Mouse (Mus musculus): ENCODE data around the gene Prps1l3. TPM values are rescaled to one million over a fixed set of nuclear protein-coding genes. Genes with fewer than 3 reads are reported as not detected.
A peak's percentile ranks its signal among the peaks of the same experiment; 100 is the strongest.
"Not testable (repeated sequence)": the region's sequence is repeated elsewhere in the genome, so short reads cannot be mapped to it uniquely, and the experiment has no call there.

The Prps1l3 gene
- total RNA-seq, 1 experiment, result 71.8 TPM

GRCm38 (mm10) chr12:57204276-57204851 is 25.8 kb upstream of the Prps1l3 start:
- Histone ChIP-seq H3K36me3 (ENCODE audit: control insufficient read depth, insufficient read depth, low read length, poor library complexity, severe bottlenecking) (no peaks in the 10 kb centered on the region), H3K27ac (ENCODE audit: insufficient read depth, low read depth, low read length, poor library complexity, severe bottlenecking) (no peak overlapping the region), H3K4me1 (ENCODE audit: control insufficient read depth in 2 of 2, insufficient read depth in 2 of 2, low read length in 2 of 2, poor library complexity in 1 of 2) (no peaks in the 10 kb centered on the region), H3K9ac (ENCODE audit: insufficient read depth, low read depth, low read length, poor library complexity, severe bottlenecking) (no peak overlapping the region), H3K4me3 (ENCODE audit: insufficient read depth in 1 of 2, low read depth in 1 of 2, low read length in 2 of 2, poor library complexity in 1 of 2, severe bottlenecking in 1 of 2) (no peak overlapping the region), H3K9me3 (ENCODE audit: control insufficient read depth, insufficient read depth, low read depth, low read length) (no peaks in the 10 kb centered on the region)
- no peak for DNase-seq (ENCODE audit: low read depth, low spot score)
- in situ Hi-C loops (cut with MboI; ENCODE audit: low sequenced_read_pairs in 2 of 2, unreplicated experiment in 2 of 2), result no loop called here
- no peak for TF ChIP-seq HCFC1 (IDR thresholded peaks at IDR 0.05; ENCODE audit: borderline replicate concordance, insufficient read depth, low read length)
- no peak for TF ChIP-seq ZC3H11A (IDR thresholded peaks at IDR 0.05; ENCODE audit: borderline replicate concordance, low read depth, low read length)
- TF ChIP-seq ZNF384 (IDR thresholded peaks at IDR 0.05; ENCODE audit: low read depth, low read length), result no peak
- TF ChIP-seq CHD2 (IDR thresholded peaks at IDR 0.05; ENCODE audit: low read depth, low read length), result no peak
- TF ChIP-seq MAFK (IDR thresholded peaks at IDR 0.05; ENCODE audit: insufficient read depth, low read depth, low read length), result no peak

GRCm38 (mm10) chr12:57211353-57212311 is 18.6 kb upstream of the Prps1l3 start:
- no peak for DNase-seq (ENCODE audit: low read depth, low spot score)
- H3K9ac ChIP-seq (ENCODE audit: insufficient read depth, low read depth, low read length, poor library complexity, severe bottlenecking), result peak overlapping the region; percentile 69
- no peaks in the 10 kb centered on the region for H3K36me3 ChIP-seq (ENCODE audit: control insufficient read depth, insufficient read depth, low read length, poor library complexity, severe bottlenecking)
- TF ChIP-seq ZC3H11A (IDR thresholded peaks at IDR 0.05; ENCODE audit: borderline replicate concordance, low read depth, low read length) (no peak), ZNF384 (IDR thresholded peaks at IDR 0.05; ENCODE audit: low read depth, low read length) (no peak), CHD2 (IDR thresholded peaks at IDR 0.05; ENCODE audit: low read depth, low read length) (no peak), HCFC1 (IDR thresholded peaks at IDR 0.05; ENCODE audit: borderline replicate concordance, insufficient read depth, low read length) (no peak), MAFK (IDR thresholded peaks at IDR 0.05; ENCODE audit: insufficient read depth, low read depth, low read length) (no peak)
- no peak overlapping the region for H3K27ac ChIP-seq (ENCODE audit: insufficient read depth, low read depth, low read length, poor library complexity, severe bottlenecking)
- in situ Hi-C loops (cut with MboI; ENCODE audit: low sequenced_read_pairs in 2 of 2, unreplicated experiment in 2 of 2), result no loop called here
- H3K4me3 ChIP-seq (ENCODE audit: insufficient read depth in 1 of 2, low read depth in 1 of 2, low read length in 2 of 2, poor library complexity in 1 of 2, severe bottlenecking in 1 of 2), result peak overlapping the region; percentile 75 to 96
- no peaks in the 10 kb centered on the region for H3K9me3 ChIP-seq (ENCODE audit: control insufficient read depth, insufficient read depth, low read depth, low read length)
- H3K4me1 ChIP-seq (ENCODE audit: control insufficient read depth in 2 of 2, insufficient read depth in 2 of 2, low read length in 2 of 2, poor library complexity in 1 of 2), result no peaks in the 10 kb centered on the region

DNA sequence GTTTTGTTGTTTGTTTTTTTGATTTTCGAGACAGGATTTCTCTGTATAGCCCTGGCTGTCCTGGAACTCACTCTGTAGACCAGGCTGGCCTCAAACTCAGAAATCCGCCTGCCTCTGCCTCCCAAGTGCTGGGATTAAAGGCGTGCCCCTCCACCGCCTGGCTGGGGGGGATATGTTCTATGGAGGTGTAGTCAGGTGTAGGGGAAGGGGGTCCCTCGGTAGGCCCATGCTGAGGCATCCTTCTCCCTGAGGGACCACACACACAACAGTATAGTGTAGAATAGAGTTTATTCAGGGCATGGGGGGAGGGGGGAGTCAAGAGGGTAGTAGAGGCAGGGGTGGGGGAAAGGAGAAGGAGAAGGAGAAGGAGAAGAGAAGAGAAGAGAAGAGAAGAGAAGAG is 17.7 kb upstream of the Prps1l3 start:
- H3K36me3 ChIP-seq (ENCODE audit: control insufficient read depth, insufficient read depth, low read length, poor library complexity, severe bottlenecking); H3K9ac ChIP-seq (ENCODE audit: insufficient read depth, low read depth, low read length, poor library complexity, severe bottlenecking); H3K4me3 ChIP-seq (ENCODE audit: insufficient read depth in 1 of 2, low read depth in 1 of 2, low read length in 2 of 2, poor library complexity in 1 of 2, severe bottlenecking in 1 of 2); in situ Hi-C loops (cut with MboI; ENCODE audit: low sequenced_read_pairs in 2 of 2, unreplicated experiment in 2 of 2); DNase-seq (ENCODE audit: low read depth, low spot score); H3K4me1 ChIP-seq (ENCODE audit: control insufficient read depth in 2 of 2, insufficient read depth in 2 of 2, low read length in 2 of 2, poor library complexity in 1 of 2); H3K9me3 ChIP-seq (ENCODE audit: control insufficient read depth, insufficient read depth, low read depth, low read length); H3K27ac ChIP-seq (ENCODE audit: insufficient read depth, low read depth, low read length, poor library complexity, severe bottlenecking): not testable (repeated sequence)

GRCm38 (mm10) chr12:57226411-57226810 is 3.8 kb upstream of the Prps1l3 start:
- no peak overlapping the region; the same call in 1 of the 2 replicates for H3K27ac ChIP-seq (ENCODE audit: insufficient read depth, low read depth, low read length, poor library complexity, severe bottlenecking)
- H3K4me1 ChIP-seq (ENCODE audit: control insufficient read depth in 2 of 2, insufficient read depth in 2 of 2, low read length in 2 of 2, poor library complexity in 1 of 2), result peaks cover 9 to 10% of the 10 kb centered on the region in 2 experiments
- DNase-seq (ENCODE audit: low read depth, low spot score), result no peak
- H3K9me3 ChIP-seq (ENCODE audit: control insufficient read depth, insufficient read depth, low read depth, low read length), result no peaks in the 10 kb centered on the region
- in situ Hi-C loops (cut with MboI; ENCODE audit: low sequenced_read_pairs in 2 of 2, unreplicated experiment in 2 of 2), result no loop called here
- peak overlapping the region; percentile 94 for H3K9ac ChIP-seq (ENCODE audit: insufficient read depth, low read depth, low read length, poor library complexity, severe bottlenecking)
- no peak for TF ChIP-seq CHD2 (IDR thresholded peaks at IDR 0.05; ENCODE audit: low read depth, low read length)
- no peak for TF ChIP-seq MAFK (IDR thresholded peaks at IDR 0.05; ENCODE audit: insufficient read depth, low read depth, low read length)
- no peak for TF ChIP-seq ZNF384 (IDR thresholded peaks at IDR 0.05; ENCODE audit: low read depth, low read length)
- no peak for TF ChIP-seq ZC3H11A (IDR thresholded peaks at IDR 0.05; ENCODE audit: borderline replicate concordance, low read depth, low read length)
- TF ChIP-seq HCFC1 (IDR thresholded peaks at IDR 0.05; ENCODE audit: borderline replicate concordance, insufficient read depth, low read length), result no peak
- peak overlapping the region; percentile 79 to 87 for H3K4me3 ChIP-seq (ENCODE audit: insufficient read depth in 1 of 2, low read depth in 1 of 2, low read length in 2 of 2, poor library complexity in 1 of 2, severe bottlenecking in 1 of 2)
- no peaks in the 10 kb centered on the region for H3K36me3 ChIP-seq (ENCODE audit: control insufficient read depth, insufficient read depth, low read length, poor library complexity, severe bottlenecking)
